Mouse (Mus musculus) limb, embryonic 14.5 days (tissue): ENCODE results near the gene Abhd17c. TPM values are rescaled to one million over a fixed set of nuclear protein-coding genes. Genes with fewer than 3 reads are reported as not detected.
"Not testable (repeated sequence)": the region's sequence is repeated elsewhere in the genome, so short reads cannot be mapped to it uniquely, and the experiment has no call there.

ENCODE experiments used
- ATAC-seq: fragments of 200-750 bp; cut with Nextera tagmentation; 2 replicates; pipeline ENCODE4 v1.8.0; 2017; ENCODE audit warnings: low read depth, moderate number of reproducible peaks, moderate TSS enrichment; ENCODE audit not compliant: low FRiP score
- DNase-seq: peaks from one replicate; pipeline ENCODE4 v3.0.0-alpha.2; 2015; ENCODE audit warnings: low spot score
- H3K27ac ChIP-seq: fragments of 300-500 bp; sonication (generic); replicated peaks from 2 replicates; pipeline ENCODE4 v1.5.1; 2014; ENCODE audit warnings: low read depth, mild to moderate bottlenecking, low read length, moderate library complexity, mixed read lengths
- H3K27me3 ChIP-seq: fragments of 300-500 bp; sonication (generic); 2 replicates; pipeline ENCODE4 v1.6.1; 2014; ENCODE audit warnings: low read length, mixed read lengths; ENCODE audit not compliant: control insufficient read depth, insufficient read depth
- H3K36me3 ChIP-seq: fragments of 300-500 bp; sonication (generic); 2 replicates; pipeline ENCODE4 v1.6.1; 2014; ENCODE audit warnings: mild to moderate bottlenecking, low read length, moderate library complexity, mixed read lengths; ENCODE audit not compliant: control insufficient read depth, insufficient read depth
- H3K4me1 ChIP-seq: fragments of 300-500 bp; sonication (generic); 2 replicates; pipeline ENCODE4 v1.6.1; 2014; ENCODE audit warnings: antibody characterized with exemption, low read length, mixed read lengths; ENCODE audit not compliant: control insufficient read depth, insufficient read depth
- H3K4me2 ChIP-seq: fragments of 300-500 bp; sonication (generic); replicated peaks from 2 replicates; pipeline ENCODE4 v1.6.1; 2014; ENCODE audit warnings: low read depth, mild to moderate bottlenecking, low read length, moderate library complexity; ENCODE audit not compliant: severe bottlenecking
- H3K4me3 ChIP-seq: fragments of 300-500 bp; sonication (generic); replicated peaks from 2 replicates; pipeline ENCODE4 v1.5.1; 2014; ENCODE audit warnings: low read length
- H3K9ac ChIP-seq: fragments of 300-500 bp; sonication (generic); 2 replicates; pipeline ENCODE4 v1.6.1; 2014; ENCODE audit warnings: mild to moderate bottlenecking, low read depth, low read length, moderate library complexity; ENCODE audit not compliant: severe bottlenecking
- H3K9me3 ChIP-seq: fragments of 300-500 bp; sonication (generic); 2 replicates; pipeline ENCODE4 v1.6.1; 2016; ENCODE audit warnings: low read length; ENCODE audit not compliant: control insufficient read depth
- POLR2A ChIP-seq: fragments of 200-500 bp; IDR thresholded peaks from 2 replicates; pipeline ENCODE4 v1.8.0; 2012; ENCODE audit warnings: inconsistent platforms, mild to moderate bottlenecking, moderate library complexity, borderline replicate concordance; ENCODE audit not compliant: insufficient read depth, insufficient read length; ENCODE audit errors: extremely low read depth
- WGBS: fragments of 180-500 bp; shearing (Covaris S2); extraction: QIAGEN DNeasy Blood & Tissue Kit; methylation state at CpG from one replicate; pipeline ENCODE4 v1.1.7; 2014; 5-methylcytosine and 5-hydroxymethylcytosine counted together
- polyA plus RNA-seq, 2 experiments: library from polyadenylated mRNA; depleted of rRNA in 1 of 2; stranded (reverse) in 1 of 2; unstranded in 1 of 2; fragments of >200 nt; fragmentation: Nextera tagmentation in 1 of 2; extraction: Ambion mirVana in 1 of 2; gene quantifications; 2 replicates each; pipeline versions ENCODE4 v1.2.1 to v1.2.3; 2012 to 2014

Abhd17c gene
- polyA plus RNA-seq, 2 experiments = 41.5 to 45.6 TPM

- WGBS = 78% methylated on average over 5 of the region's 5 CpGs
- Histone ChIP-seq H3K4me3 (no peak overlapping the region), H3K9me3 (no peaks in the 10 kb centered on the region), H3K4me2 (no peak overlapping the region), H3K9ac (no peak overlapping the region), H3K36me3 (no peaks in the 10 kb centered on the region), H3K27ac (no peak overlapping the region), H3K4me1 (no peaks in the 10 kb centered on the region), H3K27me3 (no peaks in the 10 kb centered on the region)
- DNase-seq (no peak), ATAC-seq (no peak)
- TF ChIP-seq POLR2A = no peak
Observed at GRCm38 (mm10) chr7:84188196-84188595, 36.5 kb upstream of the Abhd17c start.

- no peaks in the 10 kb centered on the region for H3K36me3 ChIP-seq
- H3K4me3 ChIP-seq = no peak overlapping the region
- H3K4me1 ChIP-seq = no peaks in the 10 kb centered on the region
- DNase-seq (no peak), ATAC-seq (no peak)
- no peak overlapping the region for H3K27ac ChIP-seq
- no peaks in the 10 kb centered on the region for H3K27me3 ChIP-seq
- 85% methylated on average over 4 of the region's 4 CpGs for WGBS
- no peak overlapping the region for H3K4me2 ChIP-seq
- no peak overlapping the region for H3K9ac ChIP-seq
- H3K9me3 ChIP-seq = no peaks in the 10 kb centered on the region
- TF ChIP-seq POLR2A = no peak
Observed at GRCm38 (mm10) chr7:84185196-84185595, 33.5 kb upstream of the Abhd17c start.

GRCm38 (mm10) chr7:84184703-84185102, 33.0 kb upstream of the Abhd17c start:
- no peaks in the 10 kb centered on the region for H3K4me1 ChIP-seq
- H3K4me3 ChIP-seq = no peak overlapping the region
- WGBS = 67% methylated on average over 3 of the region's 3 CpGs
- no peak overlapping the region for H3K9ac ChIP-seq
- no peak overlapping the region for H3K4me2 ChIP-seq
- DNase-seq (no peak), ATAC-seq (no peak)
- no peaks in the 10 kb centered on the region for H3K27me3 ChIP-seq
- H3K27ac ChIP-seq = no peak overlapping the region
- no peaks in the 10 kb centered on the region for H3K9me3 ChIP-seq
- no peak for TF ChIP-seq POLR2A
- H3K36me3 ChIP-seq = no peaks in the 10 kb centered on the region

- not testable (repeated sequence) for H3K4me1 ChIP-seq, ATAC-seq, H3K36me3 ChIP-seq, H3K4me3 ChIP-seq, DNase-seq, H3K9ac ChIP-seq, H3K4me2 ChIP-seq, H3K27me3 ChIP-seq, H3K27ac ChIP-seq, H3K9me3 ChIP-seq
- 86% methylated on average over 2 of the region's 2 CpGs for WGBS
Observed at GRCm38 (mm10) chr7:84178809-84179208, 27.1 kb upstream of the Abhd17c start.

- TF ChIP-seq POLR2A = no peak
- ATAC-seq = no peak
- no peak overlapping the region for H3K9ac ChIP-seq
- no peaks in the 10 kb centered on the region for H3K27me3 ChIP-seq
- H3K27ac ChIP-seq = no peak overlapping the region
- no peaks in the 10 kb centered on the region for H3K36me3 ChIP-seq
- no peak overlapping the region for H3K4me3 ChIP-seq
- WGBS = 79% methylated on average over 11 of the region's 11 CpGs
- H3K9me3 ChIP-seq = no peaks in the 10 kb centered on the region
- H3K4me1 ChIP-seq = no peaks in the 10 kb centered on the region
- no peak overlapping the region for H3K4me2 ChIP-seq
- no peak for DNase-seq
Observed at GRCm38 (mm10) chr7:84174655-84175448, 23.2 kb upstream of the Abhd17c start.
